Mouse (Mus musculus) intestine, postnatal 0 days (tissue): ENCODE results near the gene Lama2. TPM values are rescaled to one million over a fixed set of nuclear protein-coding genes. Genes with fewer than 3 reads are reported as not detected.

Experiments
- ATAC-seq: fragments of 200-750 bp; cut with Nextera tagmentation; 2 replicates; pipeline ENCODE4 v1.8.0; 2017; ENCODE audit warnings: mild to moderate bottlenecking, moderate TSS enrichment, moderate library complexity
- H3K27ac ChIP-seq: fragments of 300-500 bp; sonication (generic); 2 replicates; pipeline ENCODE4 v1.5.1; 2014; ENCODE audit warnings: mild to moderate bottlenecking, low read depth, low read length, moderate library complexity
- H3K27me3 ChIP-seq: fragments of 300-500 bp; sonication (generic); replicated peaks from 2 replicates; pipeline ENCODE4 v1.6.1; 2014; ENCODE audit warnings: low read length, mixed read lengths; ENCODE audit not compliant: control insufficient read depth, insufficient read depth
- H3K36me3 ChIP-seq: fragments of 300-500 bp; sonication (generic); 2 replicates; pipeline ENCODE4 v1.6.1; 2014; ENCODE audit warnings: mild to moderate bottlenecking, moderate library complexity; ENCODE audit not compliant: control insufficient read depth, insufficient read depth
- H3K4me1 ChIP-seq: fragments of 300-500 bp; sonication (generic); replicated peaks from 2 replicates; pipeline ENCODE4 v1.6.1; 2014; ENCODE audit warnings: antibody characterized with exemption, low read length, mixed read lengths; ENCODE audit not compliant: control insufficient read depth, insufficient read depth
- H3K4me2 ChIP-seq: fragments of 300-500 bp; sonication (generic); replicated peaks from 2 replicates; pipeline ENCODE4 v1.6.1; 2014; ENCODE audit warnings: low read depth, mild to moderate bottlenecking, moderate library complexity
- H3K4me3 ChIP-seq: fragments of 300-500 bp; sonication (generic); 2 replicates; pipeline ENCODE4 v1.5.1; 2014; ENCODE audit warnings: low read depth, low read length
- H3K9ac ChIP-seq: fragments of 300-500 bp; sonication (generic); 2 replicates; pipeline ENCODE4 v1.6.1; 2014; ENCODE audit warnings: mild to moderate bottlenecking, low read depth, low read length
- H3K9me3 ChIP-seq: fragments of 300-500 bp; sonication (generic); 2 replicates; pipeline ENCODE4 v1.6.1; 2016; ENCODE audit warnings: mixed run types; ENCODE audit not compliant: control insufficient read depth
- CTCF ChIP-seq: sonication (generic); IDR thresholded peaks from 2 replicates; pipeline ENCODE4 v1.5.1; 2016; ENCODE audit warnings: low read depth, mild to moderate bottlenecking, control low read depth, antibody characterized with exemption, moderate library complexity
- WGBS: fragments of 180-500 bp; shearing (Covaris S2); extraction: QIAGEN DNeasy Blood & Tissue Kit; methylation state at CpG from one replicate; pipeline ENCODE4 v1.1.7; 2014; 5-methylcytosine and 5-hydroxymethylcytosine counted together
- polyA plus RNA-seq: library from polyadenylated mRNA; unstranded; fragments of >200 nt; fragmentation: Nextera tagmentation; extraction: Ambion mirVana; gene quantifications from 2 replicates; pipeline ENCODE4 v1.2.1, GENCODE M21; 2015

The Lama2 gene
- polyA plus RNA-seq, 1 experiment from 2014 or later, result 6.9 TPM

- 78% methylated on average over 3 of the region's 3 CpGs for WGBS
- TF ChIP-seq CTCF, result no peak
- H3K4me3 ChIP-seq, result no peak overlapping the region
Measured at GRCm38 (mm10) chr10:27500863-27501262, 118.7 kb downstream of the Lama2 start.

GRCm38 (mm10) chr10:27488452-27488851 lies 131.1 kb downstream of the Lama2 start:
- no peak overlapping the region for H3K4me3 ChIP-seq
- 90% methylated on average over 1 of the region's 1 CpGs for WGBS
- H3K36me3 ChIP-seq, result no peaks in the 10 kb centered on the region
- no peak for TF ChIP-seq CTCF
- no peak overlapping the region for H3K4me2 ChIP-seq
- no peak overlapping the region for H3K9ac ChIP-seq
- no peak for ATAC-seq
- no peaks in the 10 kb centered on the region for H3K4me1 ChIP-seq
- no peak overlapping the region for H3K27ac ChIP-seq
- no peaks in the 10 kb centered on the region for H3K27me3 ChIP-seq
- H3K9me3 ChIP-seq, result no peaks in the 10 kb centered on the region

More at GRCm38 (mm10) chr10:27500863-27501262, 118.7 kb downstream of the Lama2 start:
- Histone ChIP-seq H3K4me1 (no peaks in the 10 kb centered on the region), H3K27me3 (no peaks in the 10 kb centered on the region), H3K9me3 (no peaks in the 10 kb centered on the region), H3K4me2 (no peak overlapping the region), H3K27ac (no peak overlapping the region), H3K36me3 (no peaks in the 10 kb centered on the region), H3K9ac (no peak overlapping the region)
- no peak for ATAC-seq

GRCm38 (mm10) chr10:27484041-27484440 lies 135.5 kb downstream of the Lama2 start:
- no peak for TF ChIP-seq CTCF
- H3K27me3 ChIP-seq, result no peaks in the 10 kb centered on the region
- no peak overlapping the region for H3K4me2 ChIP-seq
- H3K4me1 ChIP-seq, result no peaks in the 10 kb centered on the region
- H3K4me3 ChIP-seq, result no peak overlapping the region
- H3K36me3 ChIP-seq, result no peaks in the 10 kb centered on the region
- 89% methylated on average over 1 of the region's 1 CpGs for WGBS
- H3K9me3 ChIP-seq, result no peaks in the 10 kb centered on the region
- ATAC-seq, result no peak
- no peak overlapping the region for H3K27ac ChIP-seq
- H3K9ac ChIP-seq, result no peak overlapping the region

GRCm38 (mm10) chr10:27475540-27475939 lies 144.0 kb downstream of the Lama2 start:
- ATAC-seq, result no peak
- TF ChIP-seq CTCF, result no peak
- Histone ChIP-seq H3K4me2 (no peak overlapping the region), H3K27me3 (no peaks in the 10 kb centered on the region), H3K4me1 (no peaks in the 10 kb centered on the region), H3K9ac (no peak overlapping the region), H3K9me3 (no peaks in the 10 kb centered on the region), H3K27ac (no peak overlapping the region), H3K4me3 (no peak overlapping the region), H3K36me3 (no peaks in the 10 kb centered on the region)
- 61% methylated on average over 3 of the region's 3 CpGs for WGBS

- WGBS, result 88% methylated on average over 1 of the region's 1 CpGs
- ATAC-seq, result no peak
Measured at GRCm38 (mm10) chr10:27468274-27468673, 151.3 kb downstream of the Lama2 start.

GRCm38 (mm10) chr10:27413583-27414465 lies 205.7 kb downstream of the Lama2 start:
- Histone ChIP-seq H3K27me3 (no peaks in the 10 kb centered on the region), H3K4me2 (no peak overlapping the region), H3K27ac (no peak overlapping the region), H3K9ac (no peak overlapping the region), H3K4me1 (no peaks in the 10 kb centered on the region), H3K36me3 (no peaks in the 10 kb centered on the region), H3K9me3 (no peaks in the 10 kb centered on the region), H3K4me3 (no peak overlapping the region)
- no peak for TF ChIP-seq CTCF
- 63% methylated on average over 5 of the region's 5 CpGs for WGBS
- ATAC-seq, result no peak

More at GRCm38 (mm10) chr10:27468274-27468673, 151.3 kb downstream of the Lama2 start:
- Histone ChIP-seq H3K4me1 (no peaks in the 10 kb centered on the region), H3K27me3 (no peaks in the 10 kb centered on the region), H3K9me3 (no peaks in the 10 kb centered on the region), H3K4me3 (no peak overlapping the region), H3K36me3 (no peaks in the 10 kb centered on the region), H3K9ac (no peak overlapping the region), H3K4me2 (no peak overlapping the region), H3K27ac (no peak overlapping the region)
- TF ChIP-seq CTCF, result no peak
